Mouse (Mus musculus) CD8-positive naive resting alpha-beta T cell, adult 2 months (primary cell): ENCODE measurements around the gene Ggta1.

Experiments
- DNase-seq, 2 experiments: peaks; one replicate each; pipeline ENCODE4 v3.0.0; 2022; ENCODE audit warnings: low read depth in 2 of 2, low spot score in 2 of 2

Gene Ggta1

GRCm38 (mm10) chr2:35441419-35441818 lies 21.6 kb downstream of the Ggta1 start:
- no peak for DNase-seq

DNA sequence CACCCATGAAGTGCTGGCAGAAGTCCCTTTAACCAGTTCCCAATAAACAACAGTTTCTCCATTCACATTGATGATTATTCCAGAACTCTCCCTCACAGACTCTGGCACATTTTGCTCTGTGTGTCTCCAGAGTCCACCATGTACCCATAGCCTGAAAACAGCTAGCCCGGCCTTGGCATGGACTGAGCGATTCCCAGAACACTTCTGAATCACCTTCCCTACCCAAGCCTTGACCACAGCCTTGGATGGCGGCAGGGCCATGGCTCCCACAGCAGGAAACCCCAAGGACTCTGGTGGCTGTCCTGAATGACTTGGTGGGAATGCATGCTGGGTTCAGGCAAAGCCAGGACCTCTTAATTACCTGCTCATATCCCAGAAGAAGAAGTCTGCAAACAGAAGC lies 22.6 kb downstream of the Ggta1 start:
- DNase-seq: no peak

DNA sequence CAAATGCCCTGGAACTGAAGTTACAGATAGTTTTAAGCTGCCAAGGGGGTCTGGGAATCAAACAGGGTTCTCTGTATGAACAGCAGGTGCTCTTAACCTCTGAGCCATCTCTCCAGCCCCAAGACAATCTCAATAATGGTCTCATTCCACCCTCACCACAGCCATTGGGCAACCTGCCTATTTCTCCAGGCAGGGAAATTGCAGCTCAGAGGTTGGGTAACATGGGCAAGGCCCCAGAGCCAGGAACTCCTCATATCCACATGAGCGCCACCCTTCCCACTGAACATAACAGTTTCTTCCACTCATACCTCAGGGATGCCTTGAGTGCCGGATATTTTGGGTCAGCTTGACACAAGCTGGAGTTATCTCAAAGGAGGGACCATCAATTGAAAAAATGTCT lies 25.2 kb downstream of the Ggta1 start:
- no peak for DNase-seq

DNA sequence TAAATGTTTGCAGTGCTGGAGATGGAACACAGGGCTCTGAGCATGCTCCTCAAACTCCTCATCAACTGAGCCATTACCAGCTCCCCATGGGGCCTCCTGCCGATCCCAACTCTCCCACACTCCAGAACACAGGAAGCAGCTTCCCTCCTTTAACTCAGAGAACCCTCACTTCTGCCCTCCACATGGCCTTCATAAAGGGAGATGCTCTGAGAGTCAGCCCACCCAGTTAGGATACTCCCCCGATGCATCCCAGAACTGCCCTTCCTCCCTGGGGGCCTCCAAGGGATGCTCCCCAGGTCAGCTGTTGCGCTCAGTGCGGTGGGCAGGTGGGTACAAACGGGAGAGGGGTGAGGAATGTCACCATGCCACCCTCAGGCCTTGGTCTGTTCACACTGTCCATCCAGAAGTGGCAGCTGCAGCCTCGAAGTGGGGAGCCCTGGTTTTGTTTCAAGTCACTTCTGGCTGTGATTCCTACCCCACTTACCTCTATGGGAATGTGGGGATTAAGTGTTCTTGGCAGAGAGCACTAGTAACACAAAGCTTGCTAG lies 28.4 kb downstream of the Ggta1 start:
- no peak for DNase-seq

- no peak for DNase-seq
Measured at GRCm38 (mm10) chr2:35433428-35433827, 29.6 kb downstream of the Ggta1 start.

DNA sequence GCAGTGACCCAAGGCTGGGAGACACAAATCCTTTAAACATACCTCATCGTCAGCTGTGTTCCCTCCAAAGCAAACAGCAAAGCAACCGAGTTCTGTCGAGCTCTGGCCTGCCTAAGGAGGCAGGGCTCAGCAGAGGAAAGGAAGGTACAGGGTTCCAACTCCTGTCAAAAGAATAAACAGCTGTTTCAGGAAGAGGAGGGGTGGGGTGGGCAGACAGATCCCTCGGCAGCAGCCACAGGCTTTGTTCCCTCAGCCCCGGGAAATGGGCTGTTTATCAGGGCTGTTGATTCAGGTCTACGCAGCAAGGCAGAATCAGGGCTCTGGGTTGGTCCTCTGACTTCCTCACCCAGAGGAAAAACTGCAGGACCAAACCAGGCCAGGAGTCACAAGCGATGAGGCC lies 30.6 kb downstream of the Ggta1 start:
- no peak for DNase-seq

DNA sequence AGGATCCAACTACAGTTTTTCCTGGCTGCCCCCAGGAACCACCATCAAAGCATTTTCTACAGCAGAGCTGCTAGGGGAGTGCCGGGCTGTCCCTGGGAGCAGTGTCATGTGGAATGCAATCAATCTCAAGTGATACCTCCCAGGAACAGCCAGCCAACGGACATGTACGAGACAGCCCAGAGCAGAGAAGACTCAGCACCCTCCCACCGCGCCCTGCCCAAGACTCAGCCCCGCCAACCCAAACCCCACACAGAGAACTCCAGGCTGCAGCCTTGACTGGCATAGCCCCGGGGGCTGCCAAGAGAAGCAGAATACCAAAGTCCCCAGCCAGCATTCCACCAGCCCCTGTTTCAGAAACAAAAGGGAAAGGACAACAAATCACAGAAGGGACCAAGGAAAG lies 31.0 kb downstream of the Ggta1 start:
- no peak for DNase-seq

GRCm38 (mm10) chr2:35430806-35431205 lies 32.2 kb downstream of the Ggta1 start:
- DNase-seq: no peak

- no peak for DNase-seq
Measured at GRCm38 (mm10) chr2:35428615-35429300, 34.3 kb downstream of the Ggta1 start.

DNA sequence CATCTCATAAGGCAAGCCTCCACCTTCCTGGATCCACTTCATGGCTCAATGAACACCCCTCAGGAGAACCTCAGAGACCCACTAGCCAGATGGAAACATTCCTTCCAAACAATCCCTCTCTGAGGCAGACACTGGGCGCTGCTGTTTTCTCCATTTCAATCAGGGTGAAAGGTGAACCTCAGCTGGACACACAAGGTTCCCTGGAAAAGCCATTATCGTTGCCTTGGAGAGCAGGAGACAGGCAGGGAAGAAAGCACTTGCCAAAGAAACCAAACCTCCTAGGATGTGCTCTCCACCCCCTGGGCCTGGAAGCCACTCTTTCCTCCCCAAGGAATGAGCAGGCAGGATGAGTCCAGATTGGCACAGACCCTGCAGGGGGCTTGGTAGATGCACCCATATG lies 35.5 kb downstream of the Ggta1 start:
- no peak for DNase-seq

DNA sequence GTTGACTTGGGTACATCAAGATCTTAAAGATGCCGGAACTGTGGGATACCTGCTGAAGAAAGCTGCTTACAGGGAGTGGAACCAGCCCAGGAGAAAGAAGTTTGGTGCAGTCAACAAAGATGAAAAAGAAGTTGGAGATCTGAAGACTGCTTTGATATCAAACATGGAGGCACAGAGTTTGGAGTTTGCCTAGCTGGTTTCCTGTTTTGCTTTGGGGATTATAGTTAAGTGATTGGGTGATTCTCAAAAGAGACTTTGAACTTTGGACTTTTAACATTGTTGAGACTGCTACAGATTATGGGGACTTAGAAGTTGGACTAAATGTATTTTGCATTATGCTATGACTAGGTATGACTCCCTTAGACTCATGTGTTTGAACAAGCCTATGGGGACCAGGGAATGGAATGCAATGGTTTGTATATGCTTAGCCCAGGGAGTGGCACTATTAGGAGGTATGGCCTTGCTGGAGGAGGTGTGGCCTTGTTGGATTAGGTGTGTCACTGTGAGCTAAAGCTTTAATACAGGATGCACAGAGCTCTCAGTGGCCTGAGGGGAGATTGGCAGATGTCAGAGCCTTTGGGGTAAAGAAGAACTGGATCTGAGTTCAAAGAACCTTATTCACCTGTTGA lies 39.2 kb downstream of the Ggta1 start:
- DNase-seq: no peak

GRCm38 (mm10) chr2:35422384-35422783 lies 40.6 kb downstream of the Ggta1 start:
- peak; percentile 12 to 36 for DNase-seq

GRCm38 (mm10) chr2:35420681-35421080 lies 42.4 kb downstream of the Ggta1 start:
- no peak for DNase-seq

DNA sequence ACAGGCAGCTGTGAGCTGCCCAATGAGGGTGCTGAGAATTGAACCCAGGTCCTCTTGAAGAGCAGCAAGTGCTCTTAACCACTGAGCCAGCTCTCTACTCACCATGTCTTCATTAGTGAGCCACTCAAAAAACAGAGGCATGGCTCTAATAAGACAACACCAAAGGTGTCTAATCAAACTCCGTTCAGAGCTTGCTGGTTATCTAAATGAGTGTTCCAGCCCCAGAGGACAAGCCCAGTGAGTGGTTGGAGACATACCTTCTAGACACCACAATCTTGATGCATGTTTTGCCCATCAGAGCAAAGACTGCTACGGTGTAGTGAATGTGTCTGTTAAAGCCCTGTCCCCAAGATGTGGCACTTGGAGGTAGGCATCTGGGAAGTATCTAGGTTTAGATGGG lies 43.4 kb downstream of the Ggta1 start:
- DNase-seq: no peak

DNA sequence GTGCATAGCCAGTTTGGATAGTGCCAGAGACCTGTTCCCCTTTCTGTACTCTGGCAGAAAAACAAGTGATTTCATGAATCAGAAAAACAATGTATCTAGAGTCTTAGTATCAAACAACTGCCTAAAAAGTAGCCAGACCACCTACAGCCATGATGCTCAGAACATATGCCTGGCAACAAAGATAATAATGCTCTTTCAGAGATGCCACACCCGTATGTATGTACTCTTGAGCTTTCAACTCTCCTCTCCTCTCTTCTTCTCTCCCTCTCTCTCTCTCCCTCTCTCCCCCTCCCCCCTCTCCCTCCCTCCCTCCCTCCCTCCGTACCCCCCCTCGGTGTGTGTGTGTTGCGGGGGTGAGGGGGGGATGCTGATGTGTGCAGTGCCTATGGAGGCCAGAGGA lies 43.8 kb downstream of the Ggta1 start:
- no peak for DNase-seq

DNA sequence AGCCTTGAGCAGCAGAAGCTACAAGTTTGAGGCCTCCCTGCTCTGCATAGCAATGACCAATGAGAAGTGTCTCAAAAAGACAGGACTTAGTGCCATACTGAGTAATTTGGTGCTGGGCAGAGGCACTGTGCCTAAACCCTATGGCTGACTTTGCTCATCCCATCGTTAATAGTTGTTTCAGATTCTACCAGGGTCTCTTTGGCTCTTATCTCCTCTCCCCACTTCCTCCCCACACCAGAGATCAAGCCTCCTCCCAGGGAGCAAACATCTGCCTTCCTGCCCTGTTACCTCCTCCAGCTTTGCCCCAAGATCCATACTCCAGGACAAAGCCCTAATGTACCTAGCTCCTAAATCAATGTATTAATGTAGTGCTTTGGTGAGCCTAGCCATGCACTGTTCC lies 45.8 kb downstream of the Ggta1 start:
- no peak for DNase-seq

DNA sequence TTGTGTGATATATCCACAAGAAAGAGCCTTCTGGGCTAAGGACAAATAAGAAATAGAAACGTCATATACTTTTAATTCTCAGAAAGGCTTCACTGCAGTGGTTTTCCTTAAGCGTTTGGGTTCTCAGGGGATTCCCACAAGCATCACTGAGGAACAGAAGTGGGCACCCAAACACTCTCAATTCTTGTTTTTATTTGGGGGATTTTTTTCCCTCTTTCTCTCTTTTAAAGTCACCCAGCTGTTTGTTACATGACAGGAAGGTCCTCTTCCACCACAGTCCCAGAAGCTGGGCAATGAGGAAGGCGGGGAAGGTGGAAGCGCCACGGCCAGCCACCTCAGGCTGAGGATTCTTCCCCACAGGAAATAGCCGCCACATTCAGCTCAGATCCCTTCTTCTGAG lies 46.6 kb downstream of the Ggta1 start:
- DNase-seq: no peak

DNA sequence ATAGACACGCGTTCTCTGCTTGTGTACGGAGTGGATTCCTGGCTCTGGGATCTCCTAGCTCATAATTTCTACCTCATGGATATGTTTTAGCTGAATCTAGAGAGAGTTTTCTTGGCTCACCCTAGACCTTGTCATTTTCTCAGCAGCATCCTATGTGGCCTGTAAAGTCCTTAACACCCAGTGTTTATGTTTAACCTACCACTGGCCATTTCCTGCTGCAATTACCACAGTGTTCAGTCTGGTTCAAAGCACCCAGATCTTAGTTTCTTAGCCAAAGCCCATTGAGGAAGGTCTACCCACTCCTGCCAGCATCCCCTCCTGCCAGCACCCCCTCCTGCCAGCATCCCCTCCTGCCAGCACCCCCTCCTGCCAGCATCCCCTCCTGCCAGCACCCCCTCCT lies 50.2 kb downstream of the Ggta1 start:
- no peak for DNase-seq

DNA sequence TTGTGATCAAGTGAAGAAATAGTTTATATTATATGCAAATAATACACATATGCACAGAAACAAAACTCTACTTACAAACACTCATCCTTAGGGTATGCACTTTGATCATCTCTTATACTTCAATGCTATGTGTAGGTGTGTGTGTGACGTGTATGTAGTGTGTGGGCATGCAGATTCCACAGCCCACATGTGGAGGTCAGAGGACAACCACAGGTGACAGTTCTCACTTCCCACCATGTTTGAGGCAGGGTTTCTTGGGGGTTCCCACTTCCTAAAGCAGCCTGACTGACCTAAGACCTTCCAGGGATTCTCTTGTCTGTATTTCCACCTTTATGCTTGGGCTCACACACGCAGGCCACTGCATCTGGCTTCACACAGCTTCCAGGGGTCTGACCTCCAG lies 50.8 kb downstream of the Ggta1 start:
- no peak for DNase-seq

DNA sequence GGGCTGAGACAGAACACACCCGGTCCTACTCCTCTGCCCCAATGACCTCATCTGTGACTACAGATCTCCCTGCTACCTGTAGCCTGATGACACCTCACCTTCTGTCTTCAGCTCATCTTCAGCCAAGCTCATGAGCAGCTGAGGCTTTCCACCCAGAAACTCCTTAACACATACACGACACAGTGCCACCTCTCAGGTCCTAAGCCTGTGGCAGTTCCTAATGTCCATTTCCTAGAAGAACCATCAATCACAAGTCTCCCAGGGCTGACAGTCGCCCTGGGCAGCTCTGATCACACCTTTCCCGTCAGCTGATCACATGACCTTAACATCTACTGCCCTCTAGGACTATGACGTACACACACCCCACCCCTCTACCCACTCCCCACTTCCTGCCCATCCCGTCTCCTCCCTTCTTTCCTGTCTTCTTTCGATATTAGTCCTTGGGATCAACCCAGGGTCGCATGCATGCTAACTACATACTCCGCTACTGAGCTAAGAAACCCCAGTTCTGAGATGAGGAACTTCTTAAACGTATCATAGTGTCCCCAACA lies 51.3 kb downstream of the Ggta1 start:
- no peak for DNase-seq

DNA sequence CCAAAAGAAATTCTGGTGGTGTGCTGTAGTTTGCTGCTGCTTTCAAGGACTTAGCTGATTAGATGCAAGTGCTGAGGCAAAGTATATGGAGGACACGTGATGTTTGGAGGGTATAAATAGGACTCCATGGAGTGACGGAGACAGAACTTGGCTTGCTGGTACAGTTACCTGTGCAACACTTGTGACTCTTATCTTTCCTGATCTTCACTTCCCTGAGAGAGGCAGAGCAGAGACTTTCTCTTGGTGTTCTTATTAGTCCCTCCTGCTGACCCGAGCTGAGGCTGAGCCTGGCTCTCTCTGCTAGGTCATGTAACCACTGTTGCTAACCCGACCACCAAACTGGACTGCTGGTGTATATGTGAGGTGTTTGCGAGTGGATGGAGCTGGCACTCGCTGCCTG lies 53.6 kb downstream of the Ggta1 start:
- DNase-seq: no peak

GRCm38 (mm10) chr2:35408409-35409110 lies 54.5 kb downstream of the Ggta1 start:
- no peak for DNase-seq
